Mouse (Mus musculus) embryonic facial prominence, embryonic 13.5 days (tissue): ENCODE data around the gene Ceacam20. TPM values are rescaled to one million over a fixed set of nuclear protein-coding genes. Genes with fewer than 3 reads are reported as not detected.
"Not testable (repeated sequence)": the region's sequence is repeated elsewhere in the genome, so short reads cannot be mapped to it uniquely, and the experiment has no call there.

Experiments
- ATAC-seq: fragments of 200-750 bp; cut with Nextera tagmentation; 2 replicates; pipeline ENCODE4 v1.8.0; 2017; ENCODE audit warnings: low read depth; ENCODE audit not compliant: insufficient number of reproducible peaks, insufficient read depth, low FRiP score, low TSS enrichment
- H3K27ac ChIP-seq: fragments of 300-500 bp; sonication (generic); 2 replicates; pipeline ENCODE4 v1.5.1; 2015; ENCODE audit warnings: moderate library complexity, mild to moderate bottlenecking, inconsistent platforms
- H3K27me3 ChIP-seq: fragments of 300-500 bp; sonication (generic); 2 replicates; pipeline ENCODE4 v1.6.1; 2015; ENCODE audit warnings: mild to moderate bottlenecking, inconsistent platforms
- H3K36me3 ChIP-seq: fragments of 300-500 bp; sonication (generic); 2 replicates; pipeline ENCODE4 v1.6.1; 2015; ENCODE audit warnings: mild to moderate bottlenecking, inconsistent platforms
- H3K4me1 ChIP-seq: fragments of 300-500 bp; sonication (generic); 2 replicates; pipeline ENCODE4 v1.6.1; 2015; ENCODE audit warnings: inconsistent platforms
- H3K4me2 ChIP-seq: fragments of 300-500 bp; sonication (generic); 2 replicates; pipeline ENCODE4 v1.6.1; 2015; ENCODE audit warnings: moderate library complexity, mild to moderate bottlenecking, inconsistent platforms
- H3K4me3 ChIP-seq: fragments of 300-500 bp; sonication (generic); 2 replicates; pipeline ENCODE4 v1.5.1; 2015; ENCODE audit warnings: mild to moderate bottlenecking, inconsistent platforms
- H3K9ac ChIP-seq: fragments of 300-500 bp; sonication (generic); 2 replicates; pipeline ENCODE4 v1.6.1; 2015; ENCODE audit warnings: mild to moderate bottlenecking, inconsistent platforms
- H3K9me3 ChIP-seq: fragments of 300-500 bp; sonication (generic); 2 replicates; pipeline ENCODE4 v1.6.1; 2016; ENCODE audit warnings: inconsistent platforms
- WGBS: fragments of 180-500 bp; shearing (Covaris S2); methylation state at CpG from one replicate; pipeline ENCODE4 v1.1.7; 2015; ENCODE audit warnings: mixed read lengths; 5-methylcytosine and 5-hydroxymethylcytosine counted together
- polyA plus RNA-seq: library from polyadenylated mRNA; unstranded; fragments of >200 nt; fragmentation: Nextera tagmentation; extraction: Ambion mirVana; gene quantifications from 2 replicates; pipeline ENCODE4 v1.2.1, GENCODE M21; 2015

Ceacam20 gene
- 0.15 TPM in 1 of 2 replicates, not detected in the other for polyA plus RNA-seq

DNA sequence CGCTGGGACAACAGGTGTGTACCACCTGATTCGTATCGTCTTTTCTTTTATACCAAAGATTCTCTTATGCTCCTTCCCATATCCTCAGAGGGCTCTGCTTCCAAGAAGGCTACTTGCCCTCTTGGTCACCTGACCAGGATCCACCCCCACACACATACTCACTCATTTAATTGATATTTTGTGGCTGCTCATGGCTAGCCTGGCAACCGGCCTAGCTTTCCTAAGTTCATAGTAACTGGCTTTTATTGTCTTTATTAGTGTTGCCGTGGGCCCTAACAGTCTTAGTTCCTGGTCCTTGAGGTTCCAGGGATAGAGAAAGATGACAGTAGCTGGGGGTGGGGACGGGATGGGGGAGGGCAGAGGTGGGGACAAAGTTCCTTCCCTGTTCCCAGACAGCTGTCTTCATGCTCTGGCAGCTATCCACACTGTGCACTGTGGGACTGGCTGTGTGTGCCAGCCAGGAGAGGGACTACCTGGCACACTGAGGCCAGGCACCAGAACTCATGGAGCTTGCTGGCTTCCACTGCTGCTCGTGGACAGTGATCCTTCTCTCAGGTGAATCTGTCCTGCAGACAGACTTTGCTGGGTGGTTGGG lies at the start of gene Ceacam20:
Gene Ceacam20, plus strand, starts transcription at position 428 of the 595 bp plus-strand sequence.
- ATAC-seq: no peak

DNA sequence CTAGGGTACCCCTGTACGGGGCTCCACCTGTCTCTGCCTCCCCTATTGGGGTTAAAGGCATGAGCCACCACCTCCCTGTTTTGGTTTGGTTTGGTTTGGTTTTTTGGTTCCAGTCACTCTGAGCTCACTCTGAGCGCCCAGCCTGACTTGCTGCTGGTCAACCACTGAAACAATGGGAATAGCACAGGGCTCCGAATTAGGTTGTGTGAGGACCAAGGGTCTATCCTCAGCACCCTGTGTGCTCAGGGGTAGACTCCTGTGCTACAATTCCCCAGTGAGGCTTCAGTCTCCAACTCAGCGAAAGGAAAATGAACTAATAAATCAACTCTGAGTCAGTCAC lies 45.1 kb upstream of the Ceacam20 start:
- 30% methylated on average over 4 of the region's 4 CpGs for WGBS
- H3K4me3 ChIP-seq: peak overlapping the region; percentile 71
- peak overlapping the region; percentile 80 for H3K9ac ChIP-seq
- H3K27ac ChIP-seq: no peak overlapping the region
- H3K9me3 ChIP-seq: no peaks in the 10 kb centered on the region
- H3K4me1 ChIP-seq: peaks cover 11% of the 10 kb centered on the region
- peaks cover 33% of the 10 kb centered on the region for H3K36me3 ChIP-seq
- peak overlapping the region; percentile 68 for H3K4me2 ChIP-seq
- 0 out of 2 replicates have a peak, but pooled peaks have one; percentile 13 for ATAC-seq
- no peaks in the 10 kb centered on the region for H3K27me3 ChIP-seq

More for the DNA sequence above, at the start of gene Ceacam20:
- Histone ChIP-seq H3K27me3 (no peaks in the 10 kb centered on the region), H3K4me3 (no peak within 1 kb of the TSS), H3K27ac (no peak within 1 kb of the TSS), H3K4me1 (no peaks in the 10 kb centered on the region), H3K9ac (no peak within 1 kb of the TSS), H3K4me2 (no peak within 1 kb of the TSS), H3K36me3 (no peaks in the 10 kb centered on the region), H3K9me3 (peaks cover 9% of the 10 kb centered on the region; the same call in 1 of the 2 replicates)
- 76% methylated on average over 7 of the region's 7 CpGs for WGBS

DNA sequence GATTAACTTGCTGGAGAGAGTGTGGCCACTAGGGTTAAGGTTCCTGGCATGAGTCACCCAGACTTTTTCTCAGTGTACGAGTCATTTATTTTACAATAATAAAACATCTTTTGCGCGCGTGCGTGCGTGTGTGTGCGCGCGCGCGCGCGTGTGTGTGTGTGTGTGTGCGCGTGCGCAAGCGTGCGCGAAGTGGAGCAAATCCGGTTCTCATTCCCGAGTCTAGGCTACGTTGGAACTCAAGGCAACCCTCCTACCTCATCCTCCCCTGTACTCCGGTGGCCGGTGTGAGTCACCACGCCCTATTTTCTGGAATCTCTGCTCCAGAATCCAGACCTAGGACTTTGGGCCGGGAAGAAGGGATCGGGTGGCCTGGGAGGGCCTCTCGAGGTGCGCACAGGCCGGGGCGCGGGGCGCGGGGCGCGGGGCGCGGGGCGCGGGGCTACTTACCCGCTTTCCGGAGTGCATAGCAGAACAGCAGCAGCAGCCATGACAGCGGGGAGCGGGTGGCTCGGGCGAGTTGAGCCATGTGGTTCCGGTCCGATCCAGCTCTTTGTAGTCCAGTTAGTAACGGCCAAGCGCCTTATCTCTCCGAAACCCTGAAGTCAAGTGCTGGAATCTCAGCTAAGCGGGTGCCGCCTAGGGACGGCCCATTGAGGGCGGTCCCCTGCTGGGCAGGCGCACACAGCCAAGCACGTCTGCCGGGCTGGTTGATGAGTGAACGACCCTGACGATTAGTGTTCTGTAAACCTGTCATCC lies 44.5 kb upstream of the Ceacam20 start, which contains the start of gene Pvr:
Gene Pvr, minus strand, starts transcription at position 655 of the 756 bp plus-strand sequence.
- peak within 1 kb of the TSS; percentile 71 for H3K4me3 ChIP-seq
- H3K36me3 ChIP-seq: peaks cover 27% of the 10 kb centered on the region
- peak within 1 kb of the TSS; percentile 80 for H3K9ac ChIP-seq
- under 1% methylated on average over 60 of the region's 60 CpGs for WGBS
- no peaks in the 10 kb centered on the region for H3K27me3 ChIP-seq
- peak within 1 kb of the TSS; percentile 71 for H3K27ac ChIP-seq
- H3K4me1 ChIP-seq: peaks cover 11% of the 10 kb centered on the region
- H3K9me3 ChIP-seq: no peaks in the 10 kb centered on the region
- H3K4me2 ChIP-seq: peak within 1 kb of the TSS; percentile 68
- peak; percentile 76 for ATAC-seq

DNA sequence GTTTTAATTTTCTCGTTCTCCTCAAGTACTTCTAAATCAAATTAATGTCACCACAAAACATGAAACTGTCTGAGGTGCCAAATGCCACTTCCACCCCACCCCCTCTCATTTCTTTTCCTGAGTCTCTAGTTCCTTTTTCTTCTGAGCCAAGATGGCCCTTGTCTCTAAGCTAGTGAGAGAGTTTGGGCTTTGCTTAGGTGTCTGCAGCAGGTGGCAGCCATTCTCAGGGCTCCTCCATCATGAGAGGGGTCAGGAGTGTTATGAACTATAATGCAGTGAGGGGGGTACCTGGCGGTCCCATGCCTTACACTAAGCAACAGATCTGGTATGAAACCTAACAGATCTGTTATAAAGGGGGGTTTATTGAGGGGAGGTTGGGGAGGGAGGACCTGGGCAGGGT lies 41.9 kb upstream of the Ceacam20 start:
- H3K36me3 ChIP-seq: 0 out of 2 replicates have a peak, but pooled peaks cover 4% of the 10 kb centered on the region
- no peaks in the 10 kb centered on the region for H3K9me3 ChIP-seq
- no peak overlapping the region for H3K27ac ChIP-seq
- peaks cover 11% of the 10 kb centered on the region for H3K4me1 ChIP-seq
- WGBS: 45% methylated on average over 2 of the region's 2 CpGs
- H3K4me3 ChIP-seq: no peak overlapping the region
- H3K9ac ChIP-seq: no peak overlapping the region
- no peaks in the 10 kb centered on the region for H3K27me3 ChIP-seq
- H3K4me2 ChIP-seq: no peak overlapping the region
- ATAC-seq: no peak

DNA sequence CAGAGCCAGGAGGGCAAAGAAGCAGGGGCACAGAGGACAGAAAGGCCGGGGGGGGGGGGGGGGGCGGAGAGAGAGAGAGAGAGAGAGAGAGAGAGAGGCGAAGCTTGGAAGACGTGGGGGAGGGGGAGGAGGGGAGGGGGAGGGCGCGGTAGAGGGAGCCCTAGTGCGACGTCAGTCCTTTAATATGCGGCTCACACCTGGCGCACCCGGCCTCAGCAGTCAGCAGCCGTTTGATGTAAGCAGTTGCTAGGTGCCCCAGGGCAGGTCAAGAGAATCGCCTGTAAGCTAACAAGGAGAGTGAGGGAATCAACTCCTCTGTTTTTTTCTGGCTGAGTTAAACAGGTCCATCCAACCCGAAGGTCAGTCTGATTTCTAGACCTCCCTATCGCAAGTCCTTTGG lies 41.4 kb upstream of the Ceacam20 start:
- Histone ChIP-seq H3K27me3 (no peaks in the 10 kb centered on the region), H3K36me3 (no peaks in the 10 kb centered on the region), H3K4me3 (no peak overlapping the region), H3K9me3 (no peaks in the 10 kb centered on the region), H3K9ac (no peak overlapping the region), H3K4me2 (no peak overlapping the region), H3K4me1 (peaks cover 11% of the 10 kb centered on the region), H3K27ac (no peak overlapping the region)
- no peak for ATAC-seq
- WGBS: 11% methylated on average over 11 of the region's 15 CpGs

DNA sequence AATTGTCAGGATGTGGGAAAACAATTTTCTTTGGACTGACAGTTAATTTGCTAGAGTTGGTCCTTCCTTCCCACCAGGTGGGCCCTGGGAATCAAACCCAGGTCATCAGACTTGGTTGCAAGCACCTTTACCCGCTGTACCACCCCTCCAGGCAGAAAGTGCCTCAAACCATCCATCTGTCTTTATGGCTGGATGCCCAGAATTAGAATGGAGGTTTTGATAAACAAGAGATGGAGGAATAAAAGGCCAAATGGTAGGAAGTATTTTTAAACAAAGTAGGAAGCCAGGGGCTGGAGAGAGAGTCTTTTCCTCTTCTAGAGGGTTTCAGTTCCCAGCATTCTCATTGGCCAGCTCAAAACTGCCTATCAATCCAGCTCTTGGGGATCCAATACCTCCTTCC lies 39.8 kb upstream of the Ceacam20 start:
- Histone ChIP-seq H3K4me3 (no peak overlapping the region), H3K36me3 (no peaks in the 10 kb centered on the region), H3K9me3 (no peaks in the 10 kb centered on the region), H3K9ac (no peak overlapping the region), H3K27ac (no peak overlapping the region), H3K4me1 (peaks cover 4% of the 10 kb centered on the region; the same call in 1 of the 2 replicates), H3K27me3 (no peaks in the 10 kb centered on the region), H3K4me2 (no peak overlapping the region)
- ATAC-seq: no peak
- WGBS: 57% methylated on average over 1 of the region's 1 CpGs

DNA sequence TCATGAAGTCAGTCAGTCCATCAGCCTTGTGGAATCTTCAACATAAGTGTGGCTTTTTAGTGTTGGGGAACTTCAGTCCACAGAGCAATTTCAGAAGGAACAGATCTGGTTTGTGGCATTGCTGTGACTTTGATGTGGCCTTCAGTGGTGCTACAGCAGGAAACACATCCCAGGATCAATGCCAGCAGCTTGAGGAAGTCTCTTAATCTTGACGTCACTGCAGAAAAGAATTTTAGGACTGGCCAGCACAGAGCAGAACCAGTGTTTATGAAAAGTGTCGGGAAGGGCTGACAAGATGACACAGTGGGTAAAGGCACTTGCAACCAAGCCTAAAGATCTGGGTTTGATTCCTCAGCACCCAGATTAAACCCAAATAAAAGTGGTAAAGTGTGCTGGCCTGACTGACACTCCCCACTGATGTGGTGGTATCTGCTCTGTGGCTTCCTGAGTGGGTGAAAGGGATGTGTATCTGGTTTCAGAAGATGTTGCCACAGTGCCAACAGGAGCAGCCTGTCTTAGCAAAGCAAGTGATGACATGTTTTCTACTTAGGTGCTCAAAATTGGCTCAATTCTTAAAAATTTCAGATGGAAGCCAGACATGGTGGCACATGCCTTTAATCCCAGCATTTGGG lies 38.2 kb upstream of the Ceacam20 start:
- Histone ChIP-seq H3K27ac (no peak overlapping the region), H3K4me1 (0 out of 2 replicates have a peak, but pooled peaks cover 4% of the 10 kb centered on the region), H3K4me2 (no peak overlapping the region), H3K4me3 (no peak overlapping the region), H3K9me3 (no peaks in the 10 kb centered on the region), H3K27me3 (peaks cover 8% of the 10 kb centered on the region), H3K36me3 (no peaks in the 10 kb centered on the region), H3K9ac (no peak overlapping the region)
- ATAC-seq: no peak
- 59% methylated on average over 2 of the region's 2 CpGs for WGBS

DNA sequence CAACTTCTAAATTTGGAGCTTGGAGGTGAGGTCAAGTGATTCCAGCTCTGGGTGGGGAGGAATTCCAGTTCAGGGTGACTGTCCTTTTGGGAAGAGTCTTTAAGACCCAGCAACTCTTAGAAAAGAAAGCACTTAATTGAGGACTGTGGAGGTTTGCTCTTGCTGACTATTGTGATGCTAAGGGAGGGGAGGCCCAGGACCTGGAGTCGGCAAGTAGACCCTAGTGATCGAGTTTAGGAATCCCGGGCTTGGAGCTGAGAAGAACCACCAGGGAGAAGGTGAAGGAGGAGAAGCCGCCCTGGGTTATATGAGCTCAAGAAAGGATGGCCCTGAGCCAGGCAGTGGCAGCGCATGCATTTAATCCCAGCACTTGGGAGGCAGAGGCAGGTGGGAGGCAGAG lies 36.7 kb upstream of the Ceacam20 start:
- no peaks in the 10 kb centered on the region for H3K9me3 ChIP-seq
- H3K4me3 ChIP-seq: no peak overlapping the region
- no peak overlapping the region for H3K4me2 ChIP-seq
- 59% methylated on average over 5 of the region's 5 CpGs for WGBS
- no peak for ATAC-seq
- H3K36me3 ChIP-seq: no peaks in the 10 kb centered on the region
- H3K4me1 ChIP-seq: peaks cover 6% of the 10 kb centered on the region; the same call in 1 of the 2 replicates
- no peak overlapping the region for H3K27ac ChIP-seq
- H3K9ac ChIP-seq: no peak overlapping the region
- H3K27me3 ChIP-seq: peaks cover 19% of the 10 kb centered on the region

DNA sequence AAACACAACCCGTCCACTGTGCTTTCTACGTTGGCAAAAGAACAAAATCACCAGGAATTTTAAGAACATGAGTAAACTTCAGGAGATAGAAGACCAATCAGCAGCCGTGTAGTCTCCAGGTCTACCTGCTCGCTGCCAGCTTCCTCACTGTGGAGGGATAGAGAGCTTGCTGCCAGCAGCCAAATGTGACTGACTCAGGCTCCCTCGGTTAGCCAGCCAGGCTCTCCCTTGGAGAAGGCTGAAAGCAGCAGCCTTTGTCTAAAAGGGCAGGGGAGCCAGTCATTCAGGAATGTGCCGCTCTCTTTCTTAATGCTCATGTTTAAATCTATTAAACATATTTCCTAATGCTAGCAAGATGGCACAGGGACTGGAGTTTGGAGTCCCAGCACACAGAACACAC lies 34.7 kb upstream of the Ceacam20 start:
- not testable (repeated sequence) for ATAC-seq
- peaks cover 20% of the 10 kb centered on the region for H3K27me3 ChIP-seq
- 79% methylated on average over 6 of the region's 6 CpGs for WGBS

DNA sequence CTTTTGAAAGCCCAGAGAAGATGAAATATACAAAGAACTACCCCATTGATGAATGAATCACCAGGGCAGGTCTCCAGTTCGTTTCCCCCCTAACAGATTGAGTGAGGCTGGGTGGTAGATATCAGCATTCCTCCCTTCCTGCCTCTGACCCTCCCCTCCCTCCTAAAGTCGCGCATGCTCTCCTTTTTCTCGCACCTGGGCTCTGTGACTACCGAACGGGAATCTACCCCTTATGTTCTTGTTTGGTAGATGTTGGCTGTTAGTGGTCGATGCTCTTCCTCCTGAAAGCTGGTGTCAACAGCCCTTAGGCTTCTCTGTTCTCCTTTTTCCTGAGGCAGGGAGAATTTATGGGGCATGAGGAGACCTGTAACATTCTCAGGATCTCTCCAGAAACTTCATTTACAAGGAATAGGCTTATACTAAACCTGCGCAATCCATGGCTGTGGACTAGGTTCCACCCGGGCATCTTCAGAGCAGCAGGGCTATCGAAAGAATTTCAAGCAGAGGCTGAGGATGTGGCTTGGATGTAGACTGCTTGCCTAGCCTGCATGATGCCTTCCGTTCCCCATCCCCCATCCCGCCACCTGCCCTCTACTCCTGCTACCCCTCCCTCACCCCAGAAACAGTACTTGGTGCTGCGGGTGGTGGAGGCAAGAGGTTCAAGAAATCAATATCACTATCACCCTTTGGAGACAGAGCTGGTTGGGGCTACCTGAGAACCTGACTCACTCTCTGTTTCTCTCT lies 32.9 kb upstream of the Ceacam20 start:
- H3K27ac ChIP-seq: no peak overlapping the region
- peaks cover 20% of the 10 kb centered on the region for H3K27me3 ChIP-seq
- H3K9ac ChIP-seq: no peak overlapping the region
- 24% methylated on average over 13 of the region's 13 CpGs for WGBS
- H3K4me2 ChIP-seq: no peak overlapping the region
- H3K9me3 ChIP-seq: no peaks in the 10 kb centered on the region
- H3K4me3 ChIP-seq: no peak overlapping the region
- no peaks in the 10 kb centered on the region for H3K36me3 ChIP-seq
- no peak for ATAC-seq
- H3K4me1 ChIP-seq: peaks cover 7% of the 10 kb centered on the region; the same call in 1 of the 2 replicates

More for the DNA sequence above, 34.7 kb upstream of the Ceacam20 start:
- not testable (repeated sequence) for H3K4me3 ChIP-seq, H3K27ac ChIP-seq, H3K4me2 ChIP-seq, H3K36me3 ChIP-seq, H3K9ac ChIP-seq, H3K4me1 ChIP-seq, H3K9me3 ChIP-seq
